Mouse (Mus musculus): ENCODE results near the gene Proca1.
A peak's percentile ranks its signal among the peaks of the same experiment; 100 is the strongest.
"Not testable (repeated sequence)": the region's sequence is repeated elsewhere in the genome, so short reads cannot be mapped to it uniquely, and the experiment has no call there.

Proca1 gene

DNA sequence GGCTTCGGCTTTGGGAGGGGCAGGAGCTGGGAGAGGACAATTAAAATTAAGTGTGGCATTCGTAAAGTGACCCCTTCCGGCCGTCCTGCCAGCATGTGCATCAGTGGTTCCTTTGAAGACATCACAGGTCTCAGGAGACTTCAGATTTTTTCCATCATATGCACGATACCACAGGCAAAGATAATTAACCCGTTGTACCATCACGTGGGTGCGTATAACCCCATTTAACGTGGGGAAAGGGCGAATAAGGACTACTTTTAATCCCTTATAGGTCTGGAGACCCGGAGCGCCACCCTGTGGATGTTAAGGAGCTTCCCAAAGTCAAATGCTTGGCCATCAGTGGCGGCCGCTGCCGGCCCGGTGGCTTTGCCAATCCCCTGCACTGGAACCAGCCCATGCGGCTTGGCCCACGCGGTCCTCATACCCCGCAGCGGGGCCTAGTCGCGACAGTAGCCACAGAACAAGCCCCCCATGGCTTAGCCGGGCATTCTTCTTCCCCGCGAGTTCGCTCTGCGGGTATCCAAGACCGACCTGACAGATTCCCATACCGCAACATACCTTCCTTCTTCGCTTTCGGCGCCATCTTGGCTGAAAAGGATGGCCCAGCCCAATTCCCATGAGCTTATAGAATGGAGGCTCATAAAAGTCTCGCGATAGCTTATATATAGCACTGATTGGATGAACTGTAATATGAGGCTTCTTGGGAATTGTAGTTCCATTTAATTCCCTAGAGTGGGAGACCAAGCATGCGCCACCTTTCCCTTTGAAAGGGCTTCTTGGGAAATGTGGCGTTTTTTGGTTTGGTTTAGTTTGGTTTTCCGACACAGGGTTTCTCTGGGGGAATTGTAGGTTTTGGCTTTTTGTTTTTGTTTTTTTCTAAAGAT lies 10.0 kb upstream of the Proca1 start, which contains the start of gene Rpl23a:
Gene Rpl23a (minus strand): TSS at position 624 of the 884 bp plus-strand sequence.
- DNase-seq, result peak; percentile 94

DNA sequence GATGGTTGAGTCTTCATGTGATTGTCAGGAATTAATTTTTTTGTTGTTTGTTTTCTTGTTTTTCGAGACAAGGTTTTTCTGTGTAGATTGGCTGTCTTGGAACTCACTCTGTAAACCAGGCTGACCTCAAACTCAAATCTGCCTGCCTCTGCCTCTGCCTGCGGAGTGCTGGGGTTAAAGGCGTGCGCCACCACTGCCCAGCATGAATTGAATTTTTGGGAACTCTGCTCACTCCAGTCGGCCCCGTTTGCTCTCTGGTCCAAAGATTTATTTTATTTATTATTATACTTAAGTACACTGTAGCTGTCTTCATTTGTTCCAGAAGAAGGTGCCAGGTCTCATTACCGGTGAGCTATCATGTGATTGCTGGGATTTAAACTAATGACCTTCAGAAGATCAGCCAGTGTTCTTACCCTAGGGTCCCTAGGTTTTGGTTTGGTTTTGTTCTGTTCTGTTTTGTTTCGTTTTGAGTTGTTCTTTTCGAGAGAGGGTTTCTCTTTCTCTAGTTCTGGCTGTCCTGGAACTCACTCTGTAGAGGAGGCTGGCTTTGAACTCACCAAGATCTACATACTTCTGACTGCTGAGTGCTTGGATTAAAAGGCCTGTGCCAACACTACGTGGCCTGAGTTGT lies 9.2 kb upstream of the Proca1 start:
- DNase-seq, result no peak

DNA sequence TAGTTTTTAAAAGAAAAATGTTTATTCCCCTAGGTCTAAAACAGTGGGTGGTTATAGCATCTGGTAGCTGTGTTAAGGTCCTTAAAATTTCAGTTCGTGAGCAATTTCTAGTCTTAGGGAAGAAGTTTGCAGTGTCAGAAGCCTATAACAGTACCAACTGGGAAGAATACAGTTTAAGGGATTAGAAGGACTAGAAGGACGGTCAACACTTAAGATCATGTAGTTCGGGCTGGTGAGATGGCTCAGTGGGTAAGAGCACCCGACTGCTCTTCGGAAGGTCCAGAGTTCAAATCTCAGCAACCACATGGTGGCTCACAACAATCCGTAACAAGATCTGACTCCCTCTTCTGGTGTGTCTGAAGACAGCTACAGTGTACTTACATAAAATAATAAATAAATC lies 8.5 kb upstream of the Proca1 start:
- not testable (repeated sequence) for DNase-seq

GRCm38 (mm10) chr11:78188331-78189233 lies 4.6 kb upstream of the Proca1 start, which contains the start of gene Rab34:
Gene Rab34 (plus strand): TSS chr11:78188430.
- peak; percentile 80 for DNase-seq

DNA sequence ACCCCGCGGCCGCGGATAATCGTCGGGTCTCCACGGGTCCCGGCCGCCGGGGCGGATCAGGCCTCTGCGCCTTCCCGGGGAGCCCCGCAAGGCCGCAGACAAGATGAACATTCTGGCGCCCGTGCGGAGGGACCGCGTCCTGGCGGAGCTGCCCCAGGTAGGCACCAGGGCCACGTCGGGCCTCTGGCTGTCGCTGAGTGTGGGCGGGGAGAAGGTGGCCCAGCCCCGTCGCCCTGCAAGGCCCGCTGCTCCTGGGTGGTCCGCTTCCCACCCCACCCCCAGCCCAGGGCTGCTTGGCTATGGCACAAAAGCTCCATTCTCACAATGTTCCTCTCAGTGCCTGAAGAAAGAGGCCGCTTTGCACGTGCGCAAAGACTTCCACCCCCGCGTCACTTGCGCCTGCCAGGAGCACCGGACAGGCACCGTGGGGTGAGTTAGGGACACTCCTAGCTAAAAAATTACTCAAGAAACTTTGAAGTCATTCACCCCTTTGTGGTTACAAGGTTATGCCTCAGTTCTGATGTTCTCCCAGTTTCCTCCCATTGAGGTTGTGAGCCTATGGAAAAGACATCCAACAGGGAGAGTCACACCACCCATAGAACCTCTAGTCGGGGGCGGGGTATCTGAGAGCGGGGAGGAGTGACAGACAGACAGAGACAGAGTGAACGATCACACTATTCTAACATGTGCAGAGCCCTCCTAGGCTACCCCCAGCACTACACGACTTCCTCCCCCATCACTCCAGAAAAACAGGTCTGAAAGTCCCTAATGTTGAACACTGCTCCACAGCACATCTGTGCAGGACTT lies 3.8 kb upstream of the Proca1 start:
- peak; percentile 87 for DNase-seq

DNA sequence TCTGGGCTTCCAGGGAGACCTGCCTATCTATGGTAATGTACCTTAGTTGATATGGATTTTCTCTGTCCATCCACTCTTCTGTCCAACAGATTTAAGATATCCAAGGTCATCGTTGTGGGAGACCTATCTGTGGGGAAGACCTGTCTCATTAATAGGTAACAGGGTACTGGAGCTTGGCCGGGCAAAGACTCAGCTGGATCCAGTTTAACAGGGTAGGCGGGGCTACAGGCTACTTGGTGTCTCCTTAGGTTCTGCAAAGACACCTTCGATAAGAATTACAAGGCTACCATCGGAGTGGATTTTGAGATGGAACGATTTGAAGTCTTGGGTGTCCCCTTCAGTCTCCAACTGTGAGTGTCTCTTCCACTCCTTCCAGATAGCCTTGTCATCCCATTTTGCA lies 3.2 kb upstream of the Proca1 start:
- peak; percentile 93 for DNase-seq

DNA sequence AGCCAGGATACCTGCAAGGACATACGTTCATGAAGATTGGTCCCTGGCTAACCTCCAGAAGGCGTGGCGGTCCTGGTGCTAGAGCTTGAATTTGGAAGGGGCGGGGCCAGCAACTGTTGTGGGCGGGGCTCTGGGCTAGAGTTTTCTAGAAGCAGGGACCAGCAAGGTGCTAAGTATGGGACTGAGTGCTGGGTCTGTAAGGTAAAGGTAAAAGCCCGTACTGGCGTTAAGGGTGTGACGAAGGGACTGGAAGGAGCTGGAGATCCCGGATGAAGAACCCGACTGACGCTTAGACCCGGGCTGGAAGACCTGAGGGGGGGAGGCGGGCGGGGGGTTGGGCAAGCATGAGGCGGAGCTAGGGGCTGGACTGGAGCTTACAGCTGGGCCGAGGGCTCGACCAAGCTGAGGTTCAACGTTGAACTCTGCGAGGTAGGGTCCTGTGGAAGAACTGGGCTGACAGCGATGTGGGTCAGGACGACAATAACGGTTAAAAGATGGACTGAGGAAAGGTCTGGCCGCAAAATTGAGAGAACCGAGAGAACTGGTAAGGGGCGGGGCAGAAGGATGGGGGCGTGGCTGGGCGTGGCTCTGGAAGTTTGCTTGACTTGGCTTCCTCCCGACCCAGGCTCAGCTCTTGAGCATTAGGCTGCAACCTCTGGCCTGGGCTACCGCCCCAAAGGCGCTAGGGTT lies 1.4 kb downstream of the Proca1 start:
- DNase-seq, result peak; percentile 84

- no peak for DNase-seq
Measured at GRCm38 (mm10) chr11:78195101-78195863, 2.1 kb downstream of the Proca1 start.

GRCm38 (mm10) chr11:78202372-78202771 lies 9.2 kb downstream of the Proca1 start:
- peak; percentile 42 for DNase-seq

DNA sequence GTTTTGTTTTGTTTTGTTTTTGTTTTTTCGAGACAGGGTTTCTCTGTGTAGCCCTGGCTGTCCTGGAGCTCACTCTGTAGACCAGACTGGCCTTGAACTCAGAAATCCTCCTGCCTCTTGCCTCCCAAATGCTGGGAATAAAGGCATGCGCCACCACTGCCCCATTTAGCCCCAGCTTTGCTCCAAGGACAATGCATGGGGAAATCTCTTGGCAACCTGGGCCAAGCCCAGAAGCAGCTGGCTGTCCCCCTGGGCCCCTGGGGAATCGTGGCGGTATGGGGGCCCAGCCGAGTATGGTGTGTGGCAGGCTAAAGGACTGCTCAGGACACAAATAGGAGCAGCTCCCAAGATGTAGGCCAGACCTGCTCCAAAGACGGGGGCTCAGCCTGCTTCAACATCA lies 11.1 kb downstream of the Proca1 start:
- no peak for DNase-seq

DNA sequence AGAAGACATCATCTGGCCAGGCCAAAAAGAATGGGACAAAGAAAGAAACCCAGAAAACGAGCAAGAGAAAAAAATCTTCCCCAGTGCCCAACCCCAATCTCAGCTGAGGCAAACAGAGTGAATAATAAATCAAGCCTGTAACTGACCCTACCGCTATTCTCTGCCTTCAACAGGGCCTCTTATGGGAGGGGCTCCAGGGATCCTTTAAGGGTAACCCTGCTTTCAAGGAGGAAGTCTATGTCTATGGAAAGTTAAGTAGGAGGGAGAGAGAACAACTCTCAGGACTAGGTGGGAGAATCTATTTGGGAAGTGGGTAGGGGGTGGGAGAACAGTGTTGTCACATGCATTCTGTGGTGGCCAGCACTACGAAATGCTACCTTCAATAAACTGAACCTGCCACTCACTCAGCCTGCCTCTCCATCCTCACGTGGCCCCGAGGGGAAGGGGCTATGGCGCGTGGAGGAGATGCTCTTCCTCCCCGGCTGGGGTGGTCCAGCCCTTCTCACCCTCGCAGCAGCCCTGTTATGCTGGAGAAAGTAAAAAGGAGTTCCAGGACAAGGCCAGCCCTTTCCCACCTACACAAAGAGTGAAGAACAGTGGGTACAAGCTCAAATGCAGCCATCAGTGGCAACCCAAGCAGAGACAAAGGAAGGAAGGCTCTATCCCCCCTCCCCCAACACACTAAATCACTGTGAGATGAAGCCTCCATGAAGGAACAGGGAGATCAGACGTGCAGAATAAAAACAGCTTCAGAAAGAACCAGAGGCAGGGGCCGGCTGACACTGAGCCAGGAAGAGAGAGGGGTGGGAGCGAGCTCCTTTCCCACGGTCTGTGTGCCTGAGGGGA lies 12.4 kb downstream of the Proca1 start:
- DNase-seq, result no peak

DNA sequence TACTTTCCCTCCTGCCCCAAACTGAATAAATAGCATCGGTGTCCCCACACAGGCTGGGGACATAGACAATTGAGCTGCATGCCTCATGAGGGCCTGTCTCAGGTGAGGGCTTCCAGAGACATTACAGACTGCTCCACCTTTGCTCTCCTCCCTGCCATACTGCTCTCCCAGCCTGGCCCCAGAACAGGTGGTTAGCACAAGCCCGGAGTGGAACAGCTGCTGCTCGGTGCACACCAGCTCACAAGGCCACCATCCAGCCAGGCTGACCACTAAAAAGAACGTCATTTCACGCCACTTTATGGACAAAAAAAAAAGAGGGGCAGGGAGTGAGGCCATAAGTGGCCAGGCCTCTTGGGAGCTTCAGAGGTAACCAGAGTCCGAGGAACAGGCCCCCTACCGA lies 14.0 kb downstream of the Proca1 start:
- no peak for DNase-seq

- no peak for DNase-seq
Measured at GRCm38 (mm10) chr11:78209886-78210285, 16.7 kb downstream of the Proca1 start.

DNA sequence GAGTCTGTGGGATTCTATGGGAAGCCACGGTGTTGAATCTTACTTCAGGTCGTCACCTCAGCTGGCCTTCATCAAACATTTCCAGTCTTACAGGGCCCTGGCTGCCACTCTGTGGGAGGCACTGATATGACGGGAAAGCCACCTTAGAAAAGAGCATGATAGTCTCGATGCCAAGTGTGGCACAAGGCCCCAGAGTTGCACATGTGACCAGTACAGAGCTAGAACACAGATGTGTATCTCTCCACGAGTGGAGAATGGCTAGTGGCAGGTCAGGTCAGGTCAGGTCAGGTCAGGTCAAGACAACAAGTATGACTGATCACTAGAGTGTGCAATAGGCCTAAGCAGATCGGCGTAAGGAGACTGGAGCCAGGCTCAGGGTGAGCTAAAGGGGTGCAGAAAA lies 17.4 kb downstream of the Proca1 start:
- DNase-seq, result no peak

DNA sequence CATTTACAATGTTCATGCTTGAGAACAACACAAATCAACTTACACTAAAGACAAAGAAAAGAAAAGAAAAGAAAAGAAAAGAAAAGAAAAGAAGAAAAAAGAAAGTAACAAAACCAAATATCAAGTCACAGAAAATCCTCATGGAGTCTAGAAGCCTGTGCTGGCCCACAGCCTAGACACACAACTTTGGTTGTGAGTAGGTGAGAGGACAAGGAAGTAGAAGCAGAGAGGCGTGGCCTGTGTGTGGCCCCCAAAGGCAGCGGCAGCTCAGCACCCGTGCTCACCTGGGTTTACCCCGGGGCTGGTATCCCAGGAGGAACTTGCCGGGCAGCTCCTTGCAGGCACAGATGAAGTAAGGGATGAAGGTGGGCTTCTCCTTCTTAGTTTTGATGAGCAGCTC lies 18.3 kb downstream of the Proca1 start:
- no peak for DNase-seq

- no peak for DNase-seq
Measured at GRCm38 (mm10) chr11:78213086-78213817, 20.1 kb downstream of the Proca1 start.

DNA sequence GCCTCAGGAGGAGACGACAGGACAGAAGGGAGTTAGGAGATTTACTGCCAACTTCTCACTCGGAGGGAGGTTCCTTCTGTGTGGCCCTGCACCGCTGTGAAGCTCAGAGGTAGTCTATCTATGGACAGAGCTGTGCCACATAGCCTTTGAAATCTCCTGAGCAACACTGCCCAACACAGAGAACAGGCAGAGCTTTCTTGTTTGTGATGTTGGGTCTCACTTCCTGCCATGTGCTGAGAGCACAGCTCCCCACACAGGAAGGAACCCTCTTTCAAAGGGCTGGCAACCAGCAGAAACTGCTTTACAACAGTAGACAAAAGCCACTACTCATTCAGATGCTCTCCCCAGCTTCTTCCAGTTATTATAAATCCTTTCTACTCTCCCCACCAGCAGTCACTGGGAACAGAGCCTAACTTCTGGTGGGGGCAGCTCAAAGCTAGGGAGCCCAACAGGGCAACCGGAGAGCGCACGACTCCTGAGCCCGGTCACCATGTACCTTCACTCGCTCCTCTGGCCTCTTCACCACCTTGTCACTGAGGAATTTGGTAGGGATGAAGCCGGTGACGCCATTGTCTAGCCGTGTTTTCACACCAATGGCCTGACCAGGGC lies 22.6 kb downstream of the Proca1 start:
- DNase-seq, result no peak

DNA sequence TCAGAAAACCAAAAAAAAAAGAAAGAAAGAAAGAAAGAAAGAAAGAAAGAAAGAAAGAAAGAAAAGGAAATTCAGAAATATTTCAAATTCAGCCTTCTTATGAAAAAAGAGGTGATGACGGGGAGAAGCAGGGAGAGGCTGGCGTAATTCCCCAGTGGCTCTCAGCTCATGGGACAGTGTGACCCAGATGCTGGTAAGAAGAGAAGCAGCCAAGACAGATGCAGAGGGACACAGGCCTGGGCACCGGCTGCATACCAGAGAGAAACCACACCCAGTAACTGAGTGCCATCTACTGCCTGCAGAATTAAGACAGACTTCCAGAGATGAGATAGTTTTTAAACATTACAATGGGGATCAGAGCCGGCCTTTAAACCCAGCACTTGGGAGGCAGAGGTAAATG lies 30.4 kb downstream of the Proca1 start:
- no peak for DNase-seq

DNA sequence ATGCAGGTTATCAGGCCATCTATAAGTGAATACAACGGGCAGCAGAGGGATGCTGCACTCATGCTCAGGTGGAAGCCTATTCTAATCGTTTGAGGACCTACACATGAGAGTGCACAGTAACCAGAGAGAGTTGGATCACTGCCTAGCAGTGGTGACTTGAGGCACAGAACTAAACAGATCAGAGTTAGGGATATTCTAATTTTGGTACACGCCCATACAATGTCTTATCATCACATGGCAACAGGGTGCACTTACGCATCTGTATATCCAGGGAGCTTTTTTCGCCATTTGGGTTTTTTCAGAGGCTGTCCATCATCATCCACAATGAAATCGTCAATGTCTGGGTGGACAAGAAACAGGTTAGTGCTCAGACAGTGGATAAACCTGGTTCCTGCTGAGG lies 38.3 kb downstream of the Proca1 start:
- DNase-seq, result no peak
